Mouse (Mus musculus) limb, embryonic 15.5 days (tissue): ENCODE measurements at regions not wholly inside any gene's neighbourhood (a gene's known extent, or its start where the extent isn't known, plus 50 kb on each side); places are given as distances from the start of the nearest gene placed in this dataset.

Experiments
- ATAC-seq: fragments of 200-750 bp; cut with Nextera tagmentation; 2 replicates; pipeline ENCODE4 v1.8.0; 2017; ENCODE audit warnings: low read depth, moderate TSS enrichment; ENCODE audit not compliant: insufficient number of reproducible peaks, low FRiP score, low TSS enrichment
- H3K27ac ChIP-seq: fragments of 300-500 bp; sonication (generic); 2 replicates; pipeline ENCODE4 v1.5.1; 2015; ENCODE audit warnings: moderate library complexity, mild to moderate bottlenecking, inconsistent platforms
- H3K27me3 ChIP-seq: fragments of 300-500 bp; sonication (generic); 2 replicates; pipeline ENCODE4 v1.6.1; 2015; ENCODE audit warnings: inconsistent platforms
- H3K36me3 ChIP-seq: fragments of 300-500 bp; sonication (generic); 2 replicates; pipeline ENCODE4 v1.6.1; 2015; ENCODE audit warnings: inconsistent platforms
- H3K4me1 ChIP-seq: fragments of 300-500 bp; sonication (generic); 2 replicates; pipeline ENCODE4 v1.6.1; 2015; ENCODE audit warnings: inconsistent platforms
- H3K4me2 ChIP-seq: fragments of 300-500 bp; sonication (generic); 2 replicates; pipeline ENCODE4 v1.6.1; 2015; ENCODE audit warnings: mild to moderate bottlenecking, inconsistent platforms
- H3K4me3 ChIP-seq: fragments of 300-500 bp; sonication (generic); 2 replicates; pipeline ENCODE4 v1.5.1; 2015; ENCODE audit warnings: mild to moderate bottlenecking, inconsistent platforms
- H3K9ac ChIP-seq: fragments of 300-500 bp; sonication (generic); 2 replicates; pipeline ENCODE4 v1.6.1; 2015; ENCODE audit warnings: inconsistent platforms
- H3K9me3 ChIP-seq: fragments of 300-500 bp; sonication (generic); 2 replicates; pipeline ENCODE4 v1.6.1; 2016; ENCODE audit warnings: inconsistent platforms
- WGBS: fragments of 180-500 bp; shearing (Covaris S2); methylation state at CpG from one replicate; pipeline ENCODE4 v1.1.7; 2015; 5-methylcytosine and 5-hydroxymethylcytosine counted together

- Histone ChIP-seq H3K27me3 (no peaks in the 10 kb centered on the region), H3K4me1 (no peaks in the 10 kb centered on the region), H3K9me3 (no peaks in the 10 kb centered on the region), H3K27ac (no peak overlapping the region), H3K36me3 (no peaks in the 10 kb centered on the region), H3K4me2 (no peak overlapping the region), H3K4me3 (no peak overlapping the region), H3K9ac (no peak overlapping the region)
- WGBS = 85% methylated on average over 6 of the region's 6 CpGs
- ATAC-seq = no peak
Observed at GRCm38 (mm10) chr17:52191064-52191682, 358.1 kb upstream of the Satb1 start.

- Histone ChIP-seq H3K4me1 (no peaks in the 10 kb centered on the region), H3K4me3 (no peak overlapping the region), H3K9me3 (no peaks in the 10 kb centered on the region), H3K36me3 (no peaks in the 10 kb centered on the region), H3K27me3 (no peaks in the 10 kb centered on the region), H3K4me2 (no peak overlapping the region), H3K9ac (no peak overlapping the region), H3K27ac (no peak overlapping the region)
- WGBS = 22% methylated on average over 3 of the region's 3 CpGs
- no peak for ATAC-seq
Observed at GRCm38 (mm10) chr17:52182706-52183105, 349.6 kb upstream of the Satb1 start.

GRCm38 (mm10) chr17:52177996-52178395, 344.9 kb upstream of the Satb1 start:
- H3K4me2 ChIP-seq = no peak overlapping the region
- H3K27ac ChIP-seq = no peak overlapping the region
- no peak for ATAC-seq
- 76% methylated on average over 2 of the region's 2 CpGs for WGBS
- no peaks in the 10 kb centered on the region for H3K36me3 ChIP-seq
- H3K9me3 ChIP-seq = no peaks in the 10 kb centered on the region
- no peaks in the 10 kb centered on the region for H3K4me1 ChIP-seq
- no peak overlapping the region for H3K4me3 ChIP-seq
- H3K9ac ChIP-seq = no peak overlapping the region
- H3K27me3 ChIP-seq = no peaks in the 10 kb centered on the region

GRCm38 (mm10) chr17:52168076-52168838, 335.2 kb upstream of the Satb1 start:
- WGBS = 80% methylated on average over 10 of the region's 10 CpGs
- no peak overlapping the region for H3K9ac ChIP-seq
- H3K9me3 ChIP-seq = no peaks in the 10 kb centered on the region
- H3K4me1 ChIP-seq = no peaks in the 10 kb centered on the region
- H3K4me3 ChIP-seq = no peak overlapping the region
- no peaks in the 10 kb centered on the region for H3K36me3 ChIP-seq
- no peak for ATAC-seq
- no peak overlapping the region for H3K27ac ChIP-seq
- no peak overlapping the region for H3K4me2 ChIP-seq
- H3K27me3 ChIP-seq = no peaks in the 10 kb centered on the region

- H3K4me2 ChIP-seq = no peak overlapping the region
- H3K4me3 ChIP-seq = no peak overlapping the region
- H3K36me3 ChIP-seq = no peaks in the 10 kb centered on the region
- H3K9ac ChIP-seq = no peak overlapping the region
- H3K27ac ChIP-seq = no peak overlapping the region
- H3K9me3 ChIP-seq = no peaks in the 10 kb centered on the region
- H3K27me3 ChIP-seq = no peaks in the 10 kb centered on the region
- no peaks in the 10 kb centered on the region for H3K4me1 ChIP-seq
- no peak for ATAC-seq
- WGBS = 73% methylated on average over 4 of the region's 4 CpGs
Observed at GRCm38 (mm10) chr17:52167658-52168057, 334.6 kb upstream of the Satb1 start.

- Histone ChIP-seq H3K9ac (no peak overlapping the region), H3K27ac (no peak overlapping the region), H3K27me3 (no peaks in the 10 kb centered on the region), H3K9me3 (no peaks in the 10 kb centered on the region), H3K4me2 (no peak overlapping the region), H3K4me3 (no peak overlapping the region), H3K4me1 (no peaks in the 10 kb centered on the region), H3K36me3 (no peaks in the 10 kb centered on the region)
- 80% methylated on average over 5 of the region's 5 CpGs for WGBS
- no peak for ATAC-seq
Observed at GRCm38 (mm10) chr17:52165891-52166485, 332.9 kb upstream of the Satb1 start.

- Histone ChIP-seq H3K4me3 (no peak overlapping the region), H3K9me3 (no peaks in the 10 kb centered on the region), H3K27ac (no peak overlapping the region), H3K4me2 (no peak overlapping the region), H3K36me3 (no peaks in the 10 kb centered on the region), H3K27me3 (no peaks in the 10 kb centered on the region), H3K9ac (no peak overlapping the region), H3K4me1 (no peaks in the 10 kb centered on the region)
- 85% methylated on average over 10 of the region's 10 CpGs for WGBS
- ATAC-seq = no peak
Observed at GRCm38 (mm10) chr17:52162559-52163397, 329.7 kb upstream of the Satb1 start.

GRCm38 (mm10) chr17:52150496-52150895, 317.4 kb upstream of the Satb1 start:
- no peaks in the 10 kb centered on the region for H3K4me1 ChIP-seq
- H3K4me3 ChIP-seq = no peak overlapping the region
- no peak overlapping the region for H3K9ac ChIP-seq
- no peak for ATAC-seq
- H3K9me3 ChIP-seq = no peaks in the 10 kb centered on the region
- no peak overlapping the region for H3K4me2 ChIP-seq
- WGBS = 89% methylated on average over 5 of the region's 5 CpGs
- no peaks in the 10 kb centered on the region for H3K27me3 ChIP-seq
- H3K36me3 ChIP-seq = no peaks in the 10 kb centered on the region
- no peak overlapping the region for H3K27ac ChIP-seq

GRCm38 (mm10) chr17:52149834-52150233, 316.7 kb upstream of the Satb1 start:
- H3K4me3 ChIP-seq = no peak overlapping the region
- no peak for ATAC-seq
- no peaks in the 10 kb centered on the region for H3K36me3 ChIP-seq
- no peak overlapping the region for H3K27ac ChIP-seq
- H3K4me2 ChIP-seq = no peak overlapping the region
- H3K9me3 ChIP-seq = no peaks in the 10 kb centered on the region
- H3K27me3 ChIP-seq = no peaks in the 10 kb centered on the region
- H3K9ac ChIP-seq = no peak overlapping the region
- WGBS = 83% methylated on average over 6 of the region's 6 CpGs
- no peaks in the 10 kb centered on the region for H3K4me1 ChIP-seq

- 86% methylated on average over 3 of the region's 3 CpGs for WGBS
- Histone ChIP-seq H3K9ac (no peak overlapping the region), H3K27ac (no peak overlapping the region), H3K9me3 (no peaks in the 10 kb centered on the region), H3K4me1 (no peaks in the 10 kb centered on the region), H3K36me3 (no peaks in the 10 kb centered on the region), H3K4me2 (no peak overlapping the region), H3K27me3 (no peaks in the 10 kb centered on the region), H3K4me3 (no peak overlapping the region)
- no peak for ATAC-seq
Observed at GRCm38 (mm10) chr17:52149068-52149467, 316.0 kb upstream of the Satb1 start.

- Histone ChIP-seq H3K9ac (no peak overlapping the region), H3K4me3 (no peak overlapping the region), H3K4me1 (no peaks in the 10 kb centered on the region), H3K4me2 (no peak overlapping the region), H3K36me3 (no peaks in the 10 kb centered on the region), H3K9me3 (no peaks in the 10 kb centered on the region), H3K27me3 (no peaks in the 10 kb centered on the region), H3K27ac (no peak overlapping the region)
- ATAC-seq = no peak
- 93% methylated on average over 4 of the region's 4 CpGs for WGBS
Observed at GRCm38 (mm10) chr17:52103891-52104290, 270.8 kb upstream of the Satb1 start.

GRCm38 (mm10) chr17:52085834-52086233, 252.7 kb upstream of the Satb1 start:
- H3K9ac ChIP-seq = no peak overlapping the region
- ATAC-seq = no peak
- H3K4me2 ChIP-seq = no peak overlapping the region
- H3K4me1 ChIP-seq = no peaks in the 10 kb centered on the region
- H3K36me3 ChIP-seq = no peaks in the 10 kb centered on the region
- 26% methylated on average over 4 of the region's 4 CpGs for WGBS
- no peaks in the 10 kb centered on the region for H3K9me3 ChIP-seq
- no peak overlapping the region for H3K27ac ChIP-seq
- H3K4me3 ChIP-seq = no peak overlapping the region
- H3K27me3 ChIP-seq = no peaks in the 10 kb centered on the region
